Mouse (Mus musculus) C2C12 (cell line): ENCODE results near the gene Cxcl14.

Source experiments
- CTCF ChIP-seq: IDR thresholded peaks from one replicate; pipeline ENCODE4 v1.5.1; 2011; ENCODE audit not compliant: control insufficient read depth, insufficient read depth, insufficient read length
- MAX ChIP-seq: IDR thresholded peaks from one replicate; pipeline ENCODE4 v1.6.1; 2011; ENCODE audit warnings: mild to moderate bottlenecking, control low read depth

- TF ChIP-seq MAX (no peak), CTCF (no peak)
These were observed 53.2 kb downstream of the Cxcl14 start for GRCm38 (mm10) chr13:56243104-56243503.
